Mouse (Mus musculus) forebrain, embryonic 15.5 days (tissue): ENCODE data around the gene Pdhx. TPM values are rescaled to one million over a fixed set of nuclear protein-coding genes. Genes with fewer than 3 reads are reported as not detected.

Source experiments
- ATAC-seq: fragments of 200-750 bp; cut with Nextera tagmentation; replicated peaks from 2 replicates; pipeline ENCODE4 v1.8.0; 2017; ENCODE audit warnings: mild to moderate bottlenecking, moderate TSS enrichment, moderate library complexity
- H3K27ac ChIP-seq: fragments of 300-500 bp; sonication (generic); replicated peaks from 2 replicates; pipeline ENCODE4 v1.5.1; 2015; ENCODE audit warnings: mild to moderate bottlenecking, inconsistent platforms
- H3K27me3 ChIP-seq: fragments of 300-500 bp; sonication (generic); 2 replicates; pipeline ENCODE4 v1.6.1; 2015; ENCODE audit warnings: inconsistent platforms
- H3K36me3 ChIP-seq: fragments of 300-500 bp; sonication (generic); 2 replicates; pipeline ENCODE4 v1.6.1; 2015; ENCODE audit warnings: mild to moderate bottlenecking, inconsistent platforms
- H3K4me1 ChIP-seq: fragments of 300-500 bp; sonication (generic); 2 replicates; pipeline ENCODE4 v1.6.1; 2015; ENCODE audit warnings: inconsistent platforms
- H3K4me2 ChIP-seq: fragments of 300-500 bp; sonication (generic); replicated peaks from 2 replicates; pipeline ENCODE4 v1.6.1; 2015; ENCODE audit warnings: mild to moderate bottlenecking, inconsistent platforms
- H3K4me3 ChIP-seq: fragments of 300-500 bp; sonication (generic); 2 replicates; pipeline ENCODE4 v1.5.1; 2015; ENCODE audit warnings: mild to moderate bottlenecking, inconsistent platforms
- H3K9ac ChIP-seq: fragments of 300-500 bp; sonication (generic); replicated peaks from 2 replicates; pipeline ENCODE4 v1.6.1; 2015; ENCODE audit warnings: mild to moderate bottlenecking, inconsistent platforms
- H3K9me3 ChIP-seq: fragments of 300-500 bp; sonication (generic); 2 replicates; pipeline ENCODE4 v1.6.1; 2016; ENCODE audit warnings: inconsistent platforms
- WGBS: fragments of 180-500 bp; shearing (Covaris S2); methylation state at CpG from one replicate; pipeline ENCODE4 v1.1.7; 2015; ENCODE audit warnings: mixed read lengths; 5-methylcytosine and 5-hydroxymethylcytosine counted together
- polyA plus RNA-seq: library from polyadenylated mRNA; unstranded; fragments of >200 nt; fragmentation: Nextera tagmentation; extraction: Ambion mirVana; gene quantifications from 2 replicates; pipeline ENCODE4 v1.2.1, GENCODE M21; 2015

Gene Pdhx
- polyA plus RNA-seq, 1 experiment from 2014 or later: 58.7 TPM

- Histone ChIP-seq H3K9ac (no peak overlapping the region), H3K4me1 (no peaks in the 10 kb centered on the region), H3K36me3 (no peaks in the 10 kb centered on the region), H3K4me3 (no peak overlapping the region), H3K9me3 (no peaks in the 10 kb centered on the region), H3K27ac (no peak overlapping the region), H3K4me2 (no peak overlapping the region), H3K27me3 (no peaks in the 10 kb centered on the region)
- ATAC-seq: no peak
- WGBS: 89% methylated on average over 19 of the region's 19 CpGs
Measured at GRCm38 (mm10) chr2:103051937-103052893, 21.1 kb downstream of the Pdhx start.

- Histone ChIP-seq H3K9me3 (no peaks in the 10 kb centered on the region), H3K27ac (no peak overlapping the region), H3K4me1 (peaks cover 4% of the 10 kb centered on the region; the same call in 1 of the 2 replicates), H3K27me3 (no peaks in the 10 kb centered on the region), H3K4me2 (no peak overlapping the region), H3K9ac (no peak overlapping the region), H3K4me3 (no peak overlapping the region), H3K36me3 (no peaks in the 10 kb centered on the region)
- no peak for ATAC-seq
- WGBS: 56% methylated on average over 2 of the region's 2 CpGs
Measured at GRCm38 (mm10) chr2:103045286-103045685, 28.0 kb downstream of the Pdhx start.

- Histone ChIP-seq H3K4me1 (peaks cover 4% of the 10 kb centered on the region; the same call in 1 of the 2 replicates), H3K9ac (no peak overlapping the region), H3K27ac (no peak overlapping the region), H3K27me3 (no peaks in the 10 kb centered on the region), H3K4me2 (no peak overlapping the region), H3K9me3 (no peaks in the 10 kb centered on the region), H3K4me3 (no peak overlapping the region), H3K36me3 (no peaks in the 10 kb centered on the region)
- no peak for ATAC-seq
- 33% methylated on average over 8 of the region's 8 CpGs for WGBS
Measured at GRCm38 (mm10) chr2:103040896-103041295, 32.4 kb downstream of the Pdhx start.

GRCm38 (mm10) chr2:103037831-103038230 is 35.5 kb downstream of the Pdhx start:
- H3K27ac ChIP-seq: no peak overlapping the region
- WGBS: 54% methylated on average over 4 of the region's 4 CpGs
- ATAC-seq: no peak

GRCm38 (mm10) chr2:103022728-103023127 is 50.6 kb downstream of the Pdhx start:
- Histone ChIP-seq H3K27ac (peak overlapping the region; percentile 35), H3K4me1 (peaks cover 32% of the 10 kb centered on the region), H3K36me3 (0 out of 2 replicates have a peak, but pooled peaks cover 5% of the 10 kb centered on the region), H3K9me3 (no peaks in the 10 kb centered on the region), H3K27me3 (no peaks in the 10 kb centered on the region), H3K4me3 (no peak overlapping the region), H3K9ac (no peak overlapping the region), H3K4me2 (no peak overlapping the region)
- ATAC-seq: peak; percentile 58; the same call in 1 of the 2 replicates
- 35% methylated on average over 3 of the region's 3 CpGs for WGBS

More at GRCm38 (mm10) chr2:103037831-103038230, 35.5 kb downstream of the Pdhx start:
- Histone ChIP-seq H3K4me3 (no peak overlapping the region), H3K9me3 (no peaks in the 10 kb centered on the region), H3K27me3 (no peaks in the 10 kb centered on the region), H3K9ac (no peak overlapping the region), H3K36me3 (peaks cover 2% of the 10 kb centered on the region), H3K4me1 (no peaks in the 10 kb centered on the region), H3K4me2 (no peak overlapping the region)

GRCm38 (mm10) chr2:103020191-103020987 is 52.9 kb downstream of the Pdhx start:
- no peak overlapping the region for H3K9ac ChIP-seq
- H3K9me3 ChIP-seq: no peaks in the 10 kb centered on the region
- no peak overlapping the region for H3K4me2 ChIP-seq
- WGBS: 20% methylated on average over 4 of the region's 4 CpGs
- H3K36me3 ChIP-seq: no peaks in the 10 kb centered on the region
- H3K27ac ChIP-seq: 0 out of 2 replicates have a peak overlapping the region, but pooled peaks have one; percentile 14
- peak; percentile 80 for ATAC-seq
- peaks cover 32% of the 10 kb centered on the region for H3K4me1 ChIP-seq
- no peak overlapping the region for H3K4me3 ChIP-seq
- no peaks in the 10 kb centered on the region for H3K27me3 ChIP-seq

GRCm38 (mm10) chr2:103018817-103019494 is 54.4 kb downstream of the Pdhx start:
- WGBS: 70% methylated on average over 9 of the region's 9 CpGs
- H3K4me3 ChIP-seq: no peak overlapping the region
- no peaks in the 10 kb centered on the region for H3K9me3 ChIP-seq
- H3K4me1 ChIP-seq: peaks cover 32% of the 10 kb centered on the region
- H3K27me3 ChIP-seq: no peaks in the 10 kb centered on the region
- no peak overlapping the region for H3K27ac ChIP-seq
- H3K36me3 ChIP-seq: no peaks in the 10 kb centered on the region
- no peak for ATAC-seq
- H3K9ac ChIP-seq: no peak overlapping the region
- no peak overlapping the region for H3K4me2 ChIP-seq

GRCm38 (mm10) chr2:103017391-103017824 is 55.9 kb downstream of the Pdhx start:
- Histone ChIP-seq H3K4me1 (peaks cover 25% of the 10 kb centered on the region), H3K27ac (no peak overlapping the region), H3K4me2 (no peak overlapping the region), H3K9ac (no peak overlapping the region), H3K4me3 (no peak overlapping the region), H3K27me3 (no peaks in the 10 kb centered on the region), H3K36me3 (no peaks in the 10 kb centered on the region), H3K9me3 (no peaks in the 10 kb centered on the region)
- ATAC-seq: no peak
- 87% methylated on average over 2 of the region's 2 CpGs for WGBS

- no peaks in the 10 kb centered on the region for H3K36me3 ChIP-seq
- ATAC-seq: no peak
- no peak overlapping the region for H3K4me2 ChIP-seq
- no peaks in the 10 kb centered on the region for H3K27me3 ChIP-seq
- no peaks in the 10 kb centered on the region for H3K9me3 ChIP-seq
- H3K4me3 ChIP-seq: no peak overlapping the region
- H3K4me1 ChIP-seq: peaks cover 16% of the 10 kb centered on the region
- no peak overlapping the region for H3K27ac ChIP-seq
- no peak overlapping the region for H3K9ac ChIP-seq
Measured at GRCm38 (mm10) chr2:103016089-103016488, 57.2 kb downstream of the Pdhx start.

GRCm38 (mm10) chr2:103012782-103013575 is 60.3 kb downstream of the Pdhx start:
- Histone ChIP-seq H3K36me3 (no peaks in the 10 kb centered on the region), H3K27me3 (no peaks in the 10 kb centered on the region), H3K9me3 (no peaks in the 10 kb centered on the region), H3K9ac (no peak overlapping the region), H3K4me2 (no peak overlapping the region), H3K4me3 (no peak overlapping the region), H3K27ac (no peak overlapping the region), H3K4me1 (no peaks in the 10 kb centered on the region)
- WGBS: 86% methylated on average over 4 of the region's 4 CpGs
- ATAC-seq: no peak

- H3K4me2 ChIP-seq: no peak overlapping the region
- H3K9ac ChIP-seq: no peak overlapping the region
- no peaks in the 10 kb centered on the region for H3K36me3 ChIP-seq
- no peak overlapping the region for H3K27ac ChIP-seq
- H3K4me1 ChIP-seq: no peaks in the 10 kb centered on the region
- H3K27me3 ChIP-seq: no peaks in the 10 kb centered on the region
- 98% methylated on average over 3 of the region's 3 CpGs for WGBS
- ATAC-seq: no peak
- H3K4me3 ChIP-seq: no peak overlapping the region
- no peaks in the 10 kb centered on the region for H3K9me3 ChIP-seq
Measured at GRCm38 (mm10) chr2:103008221-103008620, 65.1 kb downstream of the Pdhx start.
